Mouse (Mus musculus) cerebellum, postnatal 14 days (tissue): Measurements from ENCODE around the gene Mtch2.
"Not testable (repeated sequence)": the region's sequence is repeated elsewhere in the genome, so short reads cannot be mapped to it uniquely, and the experiment has no call there.

ENCODE experiments used
- DNase-seq, 2 experiments: peaks; one replicate each; pipeline ENCODE4 v3.0.0; 2021; ENCODE audit warnings: mixed read lengths in 2 of 2

The Mtch2 gene

GRCm38 (mm10) chr2:90864184-90864583, 17.2 kb downstream of the Mtch2 start:
- no peak for DNase-seq

- peak; percentile 91 to 94 for DNase-seq
Measured at GRCm38 (mm10) chr2:90866524-90866923, 19.6 kb downstream of the Mtch2 start.

- no peak for DNase-seq
Measured at GRCm38 (mm10) chr2:90870136-90870601, 23.2 kb downstream of the Mtch2 start.

- DNase-seq, result peak in 1 of 2 experiments; percentile 68
Measured at GRCm38 (mm10) chr2:90871180-90871961, 24.4 kb downstream of the Mtch2 start.

- DNase-seq, result peak; percentile 47 to 57
Measured at GRCm38 (mm10) chr2:90874025-90874424, 27.1 kb downstream of the Mtch2 start.

GRCm38 (mm10) chr2:90875239-90875638, 28.3 kb downstream of the Mtch2 start:
- no peak for DNase-seq

- no peak for DNase-seq
Measured at GRCm38 (mm10) chr2:90877584-90878259, 30.8 kb downstream of the Mtch2 start.

- no peak for DNase-seq
Measured at GRCm38 (mm10) chr2:90879419-90879818, 32.5 kb downstream of the Mtch2 start.

GRCm38 (mm10) chr2:90880144-90880785, 33.3 kb downstream of the Mtch2 start:
- DNase-seq, result no peak

- no peak for DNase-seq
Measured at GRCm38 (mm10) chr2:90881824-90882223, 34.9 kb downstream of the Mtch2 start.

GRCm38 (mm10) chr2:90885218-90886041, 38.5 kb downstream of the Mtch2 start, which contains the start of gene C1qtnf4:
Gene C1qtnf4 (plus strand): TSS chr2:90885860.
- peak; percentile 76 to 78 for DNase-seq

- peak; percentile 52 to 53 for DNase-seq
Measured at GRCm38 (mm10) chr2:90886436-90886835, 39.5 kb downstream of the Mtch2 start.

- no peak for DNase-seq
Measured at GRCm38 (mm10) chr2:90887627-90888026, 40.7 kb downstream of the Mtch2 start.

GRCm38 (mm10) chr2:90889550-90890548, 42.9 kb downstream of the Mtch2 start:
- DNase-seq, result peak; percentile 78 to 80

- DNase-seq, result no peak
Measured at GRCm38 (mm10) chr2:90893673-90894298, 46.8 kb downstream of the Mtch2 start.

GRCm38 (mm10) chr2:90894299-90894677, 47.3 kb downstream of the Mtch2 start:
- DNase-seq, result not testable (repeated sequence)

GRCm38 (mm10) chr2:90903398-90903797, 56.4 kb downstream of the Mtch2 start:
- no peak for DNase-seq

- peak; percentile 93 for DNase-seq
Measured at GRCm38 (mm10) chr2:90904076-90904855, 57.3 kb downstream of the Mtch2 start, which contains the start of the genes Kbtbd4 and Ndufs3. Gene Kbtbd4 (plus strand): TSS chr2:90904740. Gene Ndufs3 (minus strand): TSS chr2:90904827.

- no peak for DNase-seq
Measured at GRCm38 (mm10) chr2:90904856-90905224, 57.9 kb downstream of the Mtch2 start.

- DNase-seq, result no peak
Measured at GRCm38 (mm10) chr2:90906721-90907120, 59.8 kb downstream of the Mtch2 start.
